Mouse (Mus musculus) intestine, postnatal 0 days (tissue): ENCODE data around the gene Akap7. TPM values are rescaled to one million over a fixed set of nuclear protein-coding genes. Genes with fewer than 3 reads are reported as not detected.

Experiments used
- ATAC-seq: fragments of 200-750 bp; cut with Nextera tagmentation; 2 replicates; pipeline ENCODE4 v1.8.0; 2017; ENCODE audit warnings: mild to moderate bottlenecking, moderate TSS enrichment, moderate library complexity
- H3K27ac ChIP-seq: fragments of 300-500 bp; sonication (generic); 2 replicates; pipeline ENCODE4 v1.5.1; 2014; ENCODE audit warnings: mild to moderate bottlenecking, low read depth, low read length, moderate library complexity
- H3K27me3 ChIP-seq: fragments of 300-500 bp; sonication (generic); replicated peaks from 2 replicates; pipeline ENCODE4 v1.6.1; 2014; ENCODE audit warnings: low read length, mixed read lengths; ENCODE audit not compliant: control insufficient read depth, insufficient read depth
- H3K36me3 ChIP-seq: fragments of 300-500 bp; sonication (generic); 2 replicates; pipeline ENCODE4 v1.6.1; 2014; ENCODE audit warnings: mild to moderate bottlenecking, moderate library complexity; ENCODE audit not compliant: control insufficient read depth, insufficient read depth
- H3K4me1 ChIP-seq: fragments of 300-500 bp; sonication (generic); replicated peaks from 2 replicates; pipeline ENCODE4 v1.6.1; 2014; ENCODE audit warnings: antibody characterized with exemption, low read length, mixed read lengths; ENCODE audit not compliant: control insufficient read depth, insufficient read depth
- H3K4me2 ChIP-seq: fragments of 300-500 bp; sonication (generic); replicated peaks from 2 replicates; pipeline ENCODE4 v1.6.1; 2014; ENCODE audit warnings: low read depth, mild to moderate bottlenecking, moderate library complexity
- H3K4me3 ChIP-seq: fragments of 300-500 bp; sonication (generic); 2 replicates; pipeline ENCODE4 v1.5.1; 2014; ENCODE audit warnings: low read depth, low read length
- H3K9ac ChIP-seq: fragments of 300-500 bp; sonication (generic); 2 replicates; pipeline ENCODE4 v1.6.1; 2014; ENCODE audit warnings: mild to moderate bottlenecking, low read depth, low read length
- H3K9me3 ChIP-seq: fragments of 300-500 bp; sonication (generic); 2 replicates; pipeline ENCODE4 v1.6.1; 2016; ENCODE audit warnings: mixed run types; ENCODE audit not compliant: control insufficient read depth
- CTCF ChIP-seq: sonication (generic); IDR thresholded peaks from 2 replicates; pipeline ENCODE4 v1.5.1; 2016; ENCODE audit warnings: low read depth, mild to moderate bottlenecking, control low read depth, antibody characterized with exemption, moderate library complexity
- WGBS: fragments of 180-500 bp; shearing (Covaris S2); extraction: QIAGEN DNeasy Blood & Tissue Kit; methylation state at CpG from one replicate; pipeline ENCODE4 v1.1.7; 2014; 5-methylcytosine and 5-hydroxymethylcytosine counted together
- polyA plus RNA-seq: library from polyadenylated mRNA; unstranded; fragments of >200 nt; fragmentation: Nextera tagmentation; extraction: Ambion mirVana; gene quantifications from 2 replicates; pipeline ENCODE4 v1.2.1, GENCODE M21; 2015

The Akap7 gene
- polyA plus RNA-seq, 1 experiment from 2014 or later, result 42.3 TPM

- no peak for ATAC-seq
- Histone ChIP-seq H3K4me3 (no peak overlapping the region), H3K4me1 (no peaks in the 10 kb centered on the region), H3K27ac (no peak overlapping the region), H3K36me3 (no peaks in the 10 kb centered on the region; the same call in 1 of the 2 replicates), H3K27me3 (no peaks in the 10 kb centered on the region), H3K4me2 (no peak overlapping the region), H3K9ac (no peak overlapping the region), H3K9me3 (no peaks in the 10 kb centered on the region)
- TF ChIP-seq CTCF, result no peak
- WGBS, result 68% methylated on average over 2 of the region's 2 CpGs
These were observed 35.9 kb downstream of the Akap7 start for GRCm38 (mm10) chr10:25271756-25272155.

GRCm38 (mm10) chr10:25271207-25271606 lies 36.5 kb downstream of the Akap7 start:
- no peak for ATAC-seq
- H3K27ac ChIP-seq, result no peak overlapping the region
- 77% methylated on average over 8 of the region's 8 CpGs for WGBS
- no peaks in the 10 kb centered on the region for H3K9me3 ChIP-seq
- no peak overlapping the region for H3K9ac ChIP-seq
- no peak for TF ChIP-seq CTCF
- no peak overlapping the region for H3K4me2 ChIP-seq
- H3K4me3 ChIP-seq, result no peak overlapping the region
- no peaks in the 10 kb centered on the region for H3K4me1 ChIP-seq
- H3K36me3 ChIP-seq, result no peaks in the 10 kb centered on the region; the same call in 1 of the 2 replicates
- H3K27me3 ChIP-seq, result no peaks in the 10 kb centered on the region

- H3K27ac ChIP-seq, result no peak overlapping the region
- no peak overlapping the region for H3K9ac ChIP-seq
These were observed 39.0 kb downstream of the Akap7 start for GRCm38 (mm10) chr10:25268476-25269351.

GRCm38 (mm10) chr10:25261176-25261575 lies 46.5 kb downstream of the Akap7 start:
- Histone ChIP-seq H3K36me3 (no peaks in the 10 kb centered on the region; the same call in 1 of the 2 replicates), H3K27ac (no peak overlapping the region), H3K4me3 (no peak overlapping the region), H3K9me3 (no peaks in the 10 kb centered on the region), H3K4me2 (no peak overlapping the region), H3K9ac (no peak overlapping the region), H3K27me3 (no peaks in the 10 kb centered on the region), H3K4me1 (no peaks in the 10 kb centered on the region)
- WGBS, result 66% methylated on average over 6 of the region's 6 CpGs
- no peak for ATAC-seq
- TF ChIP-seq CTCF, result no peak

More at GRCm38 (mm10) chr10:25268476-25269351, 39.0 kb downstream of the Akap7 start:
- Histone ChIP-seq H3K9me3 (no peaks in the 10 kb centered on the region), H3K4me1 (no peaks in the 10 kb centered on the region), H3K4me3 (no peak overlapping the region), H3K36me3 (no peaks in the 10 kb centered on the region; the same call in 1 of the 2 replicates), H3K27me3 (no peaks in the 10 kb centered on the region), H3K4me2 (no peak overlapping the region)
- peak; percentile 69 for ATAC-seq
- 42% methylated on average over 18 of the region's 18 CpGs for WGBS
- peak; percentile 70 for TF ChIP-seq CTCF

- no peaks in the 10 kb centered on the region for H3K27me3 ChIP-seq
- no peak overlapping the region for H3K27ac ChIP-seq
- H3K9ac ChIP-seq, result no peak overlapping the region
- no peak overlapping the region for H3K4me3 ChIP-seq
- no peak for TF ChIP-seq CTCF
- H3K4me1 ChIP-seq, result no peaks in the 10 kb centered on the region
- ATAC-seq, result no peak
- H3K4me2 ChIP-seq, result no peak overlapping the region
- no peaks in the 10 kb centered on the region for H3K9me3 ChIP-seq
- 95% methylated on average over 10 of the region's 10 CpGs for WGBS
- no peaks in the 10 kb centered on the region; the same call in 1 of the 2 replicates for H3K36me3 ChIP-seq
These were observed 46.9 kb downstream of the Akap7 start for GRCm38 (mm10) chr10:25260724-25261123.

GRCm38 (mm10) chr10:25258171-25258570 lies 49.5 kb downstream of the Akap7 start:
- no peak overlapping the region for H3K9ac ChIP-seq
- no peak for TF ChIP-seq CTCF
- WGBS, result 81% methylated on average over 6 of the region's 6 CpGs
- no peak for ATAC-seq
- H3K4me2 ChIP-seq, result no peak overlapping the region
- no peaks in the 10 kb centered on the region for H3K27me3 ChIP-seq
- H3K9me3 ChIP-seq, result no peaks in the 10 kb centered on the region
- no peaks in the 10 kb centered on the region for H3K4me1 ChIP-seq
- no peak overlapping the region for H3K4me3 ChIP-seq
- H3K27ac ChIP-seq, result no peak overlapping the region
- no peaks in the 10 kb centered on the region for H3K36me3 ChIP-seq
